Mouse (Mus musculus) heart, adult 2 months (tissue): ENCODE measurements around the gene Pnkd. TPM values are rescaled to one million over a fixed set of nuclear protein-coding genes. Genes with fewer than 3 reads are reported as not detected.

Source experiments
- DNase-seq, 2 experiments: peaks; one replicate each; pipeline ENCODE4 v3.0.0; 2021
- H3K27ac ChIP-seq: fragments of 200-600 bp; 2 replicates; pipeline ENCODE4 v1.8.1; 2022
- H3K27me3 ChIP-seq: fragments of 200-500 bp; 2 replicates; pipeline ENCODE4 v1.6.1; 2012; ENCODE audit warnings: mild to moderate bottlenecking, low read length, inconsistent platforms, mixed read lengths; ENCODE audit not compliant: control insufficient read depth, insufficient read depth
- H3K36me3 ChIP-seq: fragments of 200-500 bp; 2 replicates; pipeline ENCODE4 v1.6.1; 2012; ENCODE audit warnings: low read length, inconsistent platforms; ENCODE audit not compliant: control insufficient read depth, insufficient read depth
- H3K4me1 ChIP-seq: fragments of 200-500 bp; 2 replicates; pipeline ENCODE4 v1.6.1; 2011; ENCODE audit warnings: low read length; ENCODE audit not compliant: control insufficient read depth, insufficient read depth
- H3K4me3 ChIP-seq: fragments of 200-600 bp; 2 replicates; pipeline ENCODE4 v1.8.1; 2022
- H3K79me2 ChIP-seq: fragments of 200-500 bp; replicated peaks from 2 replicates; pipeline ENCODE4 v1.6.1; 2012; ENCODE audit warnings: mild to moderate bottlenecking, inconsistent platforms, low read length, moderate library complexity, mixed read lengths; ENCODE audit not compliant: control insufficient read depth, insufficient read depth
- H3K9ac ChIP-seq: fragments of 200-500 bp; 2 replicates; pipeline ENCODE4 v1.6.1; 2012; ENCODE audit warnings: low read depth, mild to moderate bottlenecking, control low read depth, inconsistent platforms, low read length, mixed read lengths
- CTCF ChIP-seq: fragments of 200-600 bp; IDR thresholded peaks from 2 replicates; pipeline ENCODE4 v1.8.1; 2022; ENCODE audit warnings: antibody characterized with exemption, mild to moderate bottlenecking, moderate library complexity
- EP300 ChIP-seq: fragments of 200-500 bp; IDR thresholded peaks from 2 replicates; pipeline ENCODE4 v1.6.1; 2011; ENCODE audit warnings: low read depth, low read length, control low read depth; ENCODE audit not compliant: insufficient read depth
- POLR2A ChIP-seq: fragments of 200-500 bp; IDR thresholded peaks from 2 replicates; pipeline ENCODE4 v1.6.1; 2011; ENCODE audit warnings: mild to moderate bottlenecking, low read depth, low read length, control low read depth; ENCODE audit not compliant: insufficient read depth
- WGBS: fragments of 180-500 bp; shearing (Covaris S2); methylation state at CpG from one replicate; pipeline ENCODE4 v1.1.7; 2018; 5-methylcytosine and 5-hydroxymethylcytosine counted together
- intact Hi-C: fragments of 180-260 bp; cut with DNase I; formaldehyde crosslinking; loops from one replicate; pipeline ENCODE4 v1.15.1; 2025
- polyA plus RNA-seq: library from polyadenylated mRNA; depleted of rRNA; stranded (reverse); fragments of >200 nt; gene quantifications from 2 replicates; pipeline ENCODE4 v1.2.3, GENCODE M21; 2012
- total RNA-seq, 2 experiments: library from RNA; stranded (reverse); gene quantifications; 2 replicates each; pipeline ENCODE4 v1.2.3; 2021

The Pnkd gene
- total and polyA plus RNA-seq, 3 experiments, result 113 to 140 (median 126) TPM

- WGBS, result 15% methylated on average over 7 of the region's 7 CpGs
- peak in 1 of 2 experiments; percentile 9 for DNase-seq
- Histone ChIP-seq H3K4me3 (peak overlapping the region; percentile 41), H3K9ac (no peak overlapping the region), H3K4me1 (peaks cover 19% of the 10 kb centered on the region), H3K27me3 (no peaks in the 10 kb centered on the region), H3K36me3 (peaks cover 41% of the 10 kb centered on the region), H3K27ac (peak overlapping the region; percentile 62), H3K79me2 (peaks cover 8% of the 10 kb centered on the region)
- intact Hi-C loops, result no loop called here
- TF ChIP-seq POLR2A, result no peak
- TF ChIP-seq EP300, result no peak
- no peak for TF ChIP-seq CTCF
Observed at GRCm38 (mm10) chr1:74239162-74239561, 45.6 kb upstream of the Pnkd start.

GRCm38 (mm10) chr1:74239618-74240017 is 45.1 kb upstream of the Pnkd start:
- Histone ChIP-seq H3K4me1 (peaks cover 20% of the 10 kb centered on the region), H3K27me3 (no peaks in the 10 kb centered on the region), H3K79me2 (peaks cover 10% of the 10 kb centered on the region), H3K4me3 (peak overlapping the region; percentile 41), H3K36me3 (peaks cover 43% of the 10 kb centered on the region), H3K9ac (peak overlapping the region; percentile 72), H3K27ac (peak overlapping the region; percentile 62)
- intact Hi-C loops, result no loop called here
- TF ChIP-seq EP300, result no peak
- no peak for TF ChIP-seq POLR2A
- TF ChIP-seq CTCF, result no peak
- 4% methylated on average over 11 of the region's 11 CpGs for WGBS
- DNase-seq, result peak; percentile 29 to 47

- H3K79me2 ChIP-seq, result peaks cover 11% of the 10 kb centered on the region
- H3K4me1 ChIP-seq, result peaks cover 22% of the 10 kb centered on the region
- no peaks in the 10 kb centered on the region for H3K27me3 ChIP-seq
- TF ChIP-seq EP300, result no peak
- no peak for TF ChIP-seq CTCF
- no peak for TF ChIP-seq POLR2A
- peaks cover 47% of the 10 kb centered on the region for H3K36me3 ChIP-seq
- 7% methylated on average over 6 of the region's 6 CpGs for WGBS
- DNase-seq, result peak; percentile 16 to 50
- H3K4me3 ChIP-seq, result peak overlapping the region; percentile 41; the same call in 1 of the 2 replicates
- H3K9ac ChIP-seq, result peak overlapping the region; percentile 56
- H3K27ac ChIP-seq, result peak overlapping the region; percentile 62
- intact Hi-C loops, result no loop called here
Observed at GRCm38 (mm10) chr1:74240311-74240710, 44.4 kb upstream of the Pnkd start.

GRCm38 (mm10) chr1:74240832-74241231 is 43.9 kb upstream of the Pnkd start:
- Histone ChIP-seq H3K4me3 (no peak overlapping the region), H3K36me3 (peaks cover 52% of the 10 kb centered on the region), H3K4me1 (peaks cover 25% of the 10 kb centered on the region), H3K27ac (peak overlapping the region; percentile 62), H3K79me2 (peaks cover 12% of the 10 kb centered on the region), H3K9ac (0 out of 2 replicates have a peak overlapping the region, but pooled peaks have one; percentile 28), H3K27me3 (no peaks in the 10 kb centered on the region)
- DNase-seq, result no peak
- WGBS, result 12% methylated on average over 4 of the region's 4 CpGs
- intact Hi-C loops, result no loop called here
- TF ChIP-seq POLR2A (no peak), CTCF (no peak), EP300 (no peak)

- peaks cover 29% of the 10 kb centered on the region for H3K4me1 ChIP-seq
- TF ChIP-seq CTCF (no peak), EP300 (no peak), POLR2A (no peak)
- no peaks in the 10 kb centered on the region for H3K27me3 ChIP-seq
- H3K27ac ChIP-seq, result no peak overlapping the region
- intact Hi-C loops, result no loop called here
- no peak overlapping the region for H3K4me3 ChIP-seq
- 59% methylated on average over 2 of the region's 2 CpGs for WGBS
- DNase-seq, result no peak
- H3K9ac ChIP-seq, result no peak overlapping the region
- H3K79me2 ChIP-seq, result peaks cover 10% of the 10 kb centered on the region
- H3K36me3 ChIP-seq, result peaks cover 62% of the 10 kb centered on the region
Observed at GRCm38 (mm10) chr1:74245525-74245924, 39.2 kb upstream of the Pnkd start.

GRCm38 (mm10) chr1:74248799-74249198 is 35.9 kb upstream of the Pnkd start:
- TF ChIP-seq CTCF (no peak), EP300 (peak; percentile 55; the same call in 1 of the 2 replicates), POLR2A (0 out of 2 replicates have a peak, but pooled peaks have one; percentile 21)
- no peak overlapping the region for H3K9ac ChIP-seq
- intact Hi-C loops, result no loop called here

More at GRCm38 (mm10) chr1:74248799-74249198, 35.9 kb upstream of the Pnkd start:
- H3K27ac ChIP-seq, result peak overlapping the region; percentile 82
- no peaks in the 10 kb centered on the region for H3K27me3 ChIP-seq
- 12% methylated on average over 1 of the region's 1 CpGs for WGBS
- H3K4me3 ChIP-seq, result peak overlapping the region; percentile 13; the same call in 1 of the 2 replicates
- H3K36me3 ChIP-seq, result peaks cover 63% of the 10 kb centered on the region
- H3K4me1 ChIP-seq, result peaks cover 22% of the 10 kb centered on the region
- peak; percentile 40 to 71 for DNase-seq
- H3K79me2 ChIP-seq, result peaks cover 7% of the 10 kb centered on the region
